Mouse (Mus musculus) bone marrow, adult 2 months (tissue): Measurements from ENCODE around the gene Tarsl2. TPM values are rescaled to one million over a fixed set of nuclear protein-coding genes. Genes with fewer than 3 reads are reported as not detected.

Source experiments
- H3K27ac ChIP-seq: fragments of 200-500 bp; 2 replicates; pipeline ENCODE4 v1.5.1; 2012; ENCODE audit warnings: low read depth, mild to moderate bottlenecking, control low read depth, inconsistent platforms, low read length; ENCODE audit not compliant: control insufficient read depth, poor library complexity, insufficient read depth
- H3K4me1 ChIP-seq: fragments of 200-500 bp; 2 replicates; pipeline ENCODE4 v1.6.1; 2011; ENCODE audit warnings: low read length; ENCODE audit not compliant: control insufficient read depth, insufficient read depth
- H3K4me3 ChIP-seq: fragments of 200-500 bp; replicated peaks from 2 replicates; pipeline ENCODE3; 2011; ENCODE audit warnings: mild to moderate bottlenecking, low read depth, low read length, control low read depth; ENCODE audit not compliant: control insufficient read depth
- CTCF ChIP-seq: fragments of 200-500 bp; IDR thresholded peaks from 2 replicates; pipeline ENCODE4 v1.5.1; 2011; ENCODE audit warnings: low read length, control low read depth; ENCODE audit not compliant: control insufficient read depth, insufficient read depth
- POLR2A ChIP-seq: fragments of 200-500 bp; IDR thresholded peaks from 2 replicates; pipeline ENCODE4 v1.6.1; 2011; ENCODE audit warnings: low read depth, mild to moderate bottlenecking, control low read depth, low read length, borderline replicate concordance; ENCODE audit not compliant: control insufficient read depth
- WGBS: fragments of 180-500 bp; shearing (Covaris S2); methylation state at CpG from one replicate; pipeline ENCODE4 v1.1.7; 2018; 5-methylcytosine and 5-hydroxymethylcytosine counted together
- polyA plus RNA-seq: library from polyadenylated mRNA; stranded (reverse); fragments of >200 nt; gene quantifications from 2 replicates; pipeline ENCODE4 v1.2.4, GENCODE M21; 2011; ENCODE audit warnings: low replicate concordance; ENCODE audit not compliant: missing spikeins, insufficient read depth, insufficient read length

The Tarsl2 gene
- polyA plus RNA-seq, 1 experiment, result 6.3 TPM

DNA sequence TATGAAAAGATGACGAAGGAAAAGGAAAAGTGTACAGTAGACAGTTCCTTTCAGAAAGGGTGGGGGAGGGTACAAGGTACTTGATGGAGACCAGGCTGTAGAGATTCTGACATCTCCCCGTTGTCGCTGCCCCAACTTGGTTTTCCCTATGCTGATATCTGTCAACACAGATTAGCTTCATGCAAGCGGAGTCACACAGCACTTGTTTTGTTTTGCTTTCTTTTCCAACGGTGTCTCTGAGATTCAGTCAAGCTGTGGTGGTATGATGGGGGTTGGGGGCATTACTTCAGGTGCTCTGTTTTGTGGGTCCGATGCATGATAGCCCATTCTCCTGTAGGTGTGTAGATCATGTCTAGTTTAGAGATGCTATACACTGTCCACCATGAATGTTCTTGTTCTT is 22.8 kb downstream of the Tarsl2 start:
- no peak overlapping the region for H3K4me3 ChIP-seq
- 90% methylated on average over 6 of the region's 6 CpGs for WGBS
- no peak overlapping the region for H3K27ac ChIP-seq
- TF ChIP-seq POLR2A (no peak), CTCF (no peak)
- H3K4me1 ChIP-seq, result no peaks in the 10 kb centered on the region

DNA sequence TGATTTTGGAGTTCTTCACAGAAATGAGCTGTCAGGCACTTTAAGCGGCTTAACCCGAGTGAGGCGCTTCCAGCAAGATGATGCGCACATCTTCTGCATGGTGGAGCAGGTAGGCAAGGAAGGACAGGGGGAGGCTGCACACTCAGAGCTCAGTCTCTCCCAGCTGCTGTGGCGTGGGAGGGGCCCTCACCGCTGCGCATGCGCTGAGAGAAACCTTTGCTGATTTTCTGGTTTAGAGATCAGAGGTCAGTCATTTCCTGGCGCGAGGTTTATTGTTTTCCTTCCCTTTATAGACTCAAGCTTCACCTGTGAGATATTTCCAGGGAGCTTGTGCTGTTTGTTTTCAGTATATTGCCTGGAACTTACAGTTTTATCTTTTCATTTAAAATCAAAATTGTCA is 33.4 kb downstream of the Tarsl2 start:
- H3K4me1 ChIP-seq, result no peaks in the 10 kb centered on the region
- no peak for TF ChIP-seq CTCF
- no peak for TF ChIP-seq POLR2A
- H3K27ac ChIP-seq, result no peak overlapping the region
- 91% methylated on average over 10 of the region's 10 CpGs for WGBS
- no peak overlapping the region for H3K4me3 ChIP-seq

DNA sequence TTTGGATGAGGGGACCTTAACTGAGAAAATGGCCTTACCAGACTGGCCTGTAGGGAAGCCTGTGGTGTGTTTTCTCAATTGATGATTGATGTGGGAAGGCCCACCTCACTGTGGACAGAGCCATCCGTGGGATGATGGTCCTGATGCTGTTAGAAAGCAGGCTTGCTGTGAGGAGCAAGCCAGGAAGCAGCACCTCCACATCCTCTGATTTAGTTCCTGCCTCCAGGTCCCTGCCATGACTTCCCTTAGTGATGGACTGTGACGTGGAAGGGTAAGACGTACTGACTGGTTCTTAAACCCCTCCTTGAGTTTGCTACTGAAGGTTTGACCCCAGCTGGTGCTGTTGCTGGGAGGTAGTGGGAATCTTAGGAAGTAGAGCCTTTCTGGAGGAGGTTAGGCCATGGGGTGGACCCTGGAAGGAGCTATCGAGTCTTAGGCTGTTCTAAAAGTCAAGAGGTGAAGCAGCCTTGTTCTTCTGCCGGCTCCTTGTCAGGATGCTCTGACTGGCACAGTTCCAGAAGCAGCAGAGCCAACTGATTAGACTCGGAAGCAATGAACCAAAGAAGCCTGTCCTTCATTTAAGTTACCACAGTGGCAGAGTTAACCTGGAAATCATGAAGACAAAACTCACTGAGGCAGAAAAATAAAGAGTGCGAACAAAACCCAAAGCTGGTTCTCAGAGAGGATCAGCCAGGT is 34.4 kb downstream of the Tarsl2 start:
- Histone ChIP-seq H3K4me3 (no peak overlapping the region), H3K4me1 (no peaks in the 10 kb centered on the region), H3K27ac (no peak overlapping the region)
- TF ChIP-seq POLR2A (no peak), CTCF (no peak)
- 83% methylated on average over 7 of the region's 7 CpGs for WGBS

DNA sequence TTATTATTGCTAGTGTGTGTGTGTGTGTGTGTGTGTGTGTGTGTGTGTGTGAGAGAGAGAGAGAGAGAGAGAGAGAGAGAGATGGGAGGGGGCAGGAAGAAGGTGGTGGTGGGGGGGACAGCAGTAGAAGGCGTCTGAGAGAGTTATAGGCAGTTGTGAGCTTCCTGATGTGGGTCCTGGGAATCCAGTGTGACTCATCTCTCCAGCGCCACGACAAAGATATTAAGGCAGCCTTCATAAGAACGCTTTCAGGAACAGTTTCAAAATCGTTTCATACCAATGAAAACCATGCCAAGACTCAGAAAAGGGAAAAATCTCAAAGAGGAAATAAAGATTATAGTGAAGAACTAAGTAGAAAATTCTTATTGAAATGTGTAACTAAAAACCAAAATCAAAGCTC is 36.5 kb downstream of the Tarsl2 start:
- no peak overlapping the region for H3K4me3 ChIP-seq
- 64% methylated on average over 5 of the region's 5 CpGs for WGBS
- no peak overlapping the region for H3K27ac ChIP-seq
- no peaks in the 10 kb centered on the region for H3K4me1 ChIP-seq
- TF ChIP-seq CTCF, result no peak
- no peak for TF ChIP-seq POLR2A

DNA sequence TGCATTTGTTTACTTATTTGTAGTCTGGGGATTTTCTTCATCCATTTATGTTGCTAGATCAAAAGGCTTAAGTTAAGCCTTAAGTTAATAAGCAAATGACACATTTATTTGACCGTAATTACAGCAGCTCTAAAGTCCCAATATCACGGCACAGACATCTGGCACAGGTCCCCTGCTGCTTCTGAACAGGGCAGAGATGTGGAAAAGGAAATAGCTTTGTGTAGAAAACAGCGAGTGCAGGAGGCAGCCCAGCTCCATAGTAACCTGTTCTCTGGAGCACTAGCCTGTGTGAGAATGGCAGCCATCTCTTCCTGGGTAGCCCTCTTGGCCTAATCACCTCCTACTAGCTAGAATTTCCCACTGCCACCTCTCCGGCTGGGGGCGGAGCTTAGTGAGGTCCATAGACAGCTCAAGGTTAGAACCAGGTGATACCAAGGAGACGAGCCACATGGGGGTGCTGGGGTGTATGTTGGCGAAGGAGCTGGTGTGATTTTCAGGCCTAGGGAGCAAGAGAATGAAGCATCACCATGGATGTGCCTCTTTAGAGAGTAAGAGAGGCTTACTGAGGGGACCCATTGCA is 39.6 kb downstream of the Tarsl2 start:
- Histone ChIP-seq H3K4me1 (no peaks in the 10 kb centered on the region), H3K4me3 (no peak overlapping the region), H3K27ac (no peak overlapping the region)
- 85% methylated on average over 7 of the region's 7 CpGs for WGBS
- TF ChIP-seq POLR2A (no peak), CTCF (no peak)

DNA sequence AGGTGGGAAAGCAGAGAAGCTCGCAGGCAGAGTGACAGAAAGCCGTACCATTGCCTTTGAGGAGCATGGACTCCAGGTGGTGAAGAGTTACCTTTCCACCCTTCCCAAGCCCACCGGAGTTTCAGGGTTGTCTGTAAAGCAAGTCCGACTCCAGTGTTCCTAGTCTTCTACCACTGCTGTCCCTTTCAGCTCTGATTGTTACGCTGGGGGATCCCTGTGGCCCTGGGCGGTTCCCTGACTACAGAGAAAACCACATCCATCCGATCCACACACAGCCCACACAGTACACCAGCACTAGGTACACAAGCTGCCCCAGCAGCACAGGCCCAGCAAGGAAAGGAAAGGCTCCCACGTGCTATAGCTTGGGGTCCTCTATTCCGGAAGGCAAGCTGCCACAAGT is 42.0 kb downstream of the Tarsl2 start:
- Histone ChIP-seq H3K4me1 (no peaks in the 10 kb centered on the region), H3K4me3 (no peak overlapping the region), H3K27ac (no peak overlapping the region)
- TF ChIP-seq CTCF, result no peak
- TF ChIP-seq POLR2A, result no peak
- 92% methylated on average over 9 of the region's 9 CpGs for WGBS

DNA sequence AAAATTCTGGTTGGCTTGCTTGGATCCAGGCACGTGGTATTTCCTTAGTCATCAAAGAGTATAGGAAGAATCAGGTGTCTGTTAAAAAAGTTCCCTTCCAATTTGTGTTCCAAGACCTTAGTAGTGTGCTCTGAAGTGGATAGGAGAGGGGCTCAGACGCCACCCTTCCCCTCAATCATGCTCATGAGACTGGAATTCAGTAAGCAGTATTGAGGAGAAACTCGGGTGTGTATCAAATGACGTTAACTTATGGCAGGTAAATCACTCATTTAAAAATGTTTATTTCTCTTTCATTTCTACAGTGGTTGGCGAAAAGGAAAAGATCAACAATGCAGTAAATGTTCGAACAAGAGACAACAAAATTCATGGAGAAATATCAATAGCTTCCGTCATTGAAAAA is 46.2 kb downstream of the Tarsl2 start, which contains the start of gene Tm2d3:
TSS of gene Tm2d3 (plus strand) at position 301 of the 400 bp plus-strand sequence.
- 85% methylated on average over 7 of the region's 7 CpGs for WGBS
- TF ChIP-seq POLR2A, result no peak
- TF ChIP-seq CTCF, result no peak
- Histone ChIP-seq H3K4me3 (no peak within 1 kb of the TSS), H3K4me1 (no peaks in the 10 kb centered on the region), H3K27ac (no peak within 1 kb of the TSS)

DNA sequence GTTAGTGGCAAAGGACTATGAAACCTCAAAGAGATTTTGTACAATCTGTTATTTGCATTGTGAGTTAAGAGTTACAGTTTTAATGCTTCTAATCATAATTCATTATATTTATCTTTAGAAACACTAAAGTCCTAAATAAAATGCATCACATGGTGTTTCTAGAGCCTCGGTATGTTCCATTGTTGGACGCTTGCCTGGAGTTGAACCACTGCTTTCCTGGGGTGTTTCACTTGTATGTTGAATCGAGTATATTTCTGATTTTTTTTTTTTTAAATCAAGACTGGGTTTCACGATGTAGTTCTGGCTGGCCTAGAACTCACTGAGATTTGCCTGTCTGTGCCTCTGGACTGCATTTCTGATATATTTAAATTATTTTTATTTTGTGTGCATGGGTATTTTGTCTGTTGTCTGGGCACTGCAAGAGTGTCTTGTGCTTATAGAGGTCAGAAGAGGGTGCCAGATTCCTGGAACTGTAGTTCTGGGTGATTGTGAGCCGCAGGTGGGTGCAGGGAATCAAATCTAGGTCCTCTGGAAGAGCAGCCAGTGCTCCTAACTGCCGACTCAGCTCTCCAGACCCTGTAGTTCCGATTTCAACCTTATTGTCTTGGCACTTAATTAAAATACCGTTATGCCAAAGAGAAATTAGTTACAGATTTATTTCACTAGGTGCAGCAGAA is 47.4 kb downstream of the Tarsl2 start:
- 84% methylated on average over 8 of the region's 8 CpGs for WGBS
- Histone ChIP-seq H3K27ac (no peak overlapping the region), H3K4me3 (no peak overlapping the region), H3K4me1 (no peaks in the 10 kb centered on the region)
- no peak for TF ChIP-seq POLR2A
- TF ChIP-seq CTCF, result no peak

DNA sequence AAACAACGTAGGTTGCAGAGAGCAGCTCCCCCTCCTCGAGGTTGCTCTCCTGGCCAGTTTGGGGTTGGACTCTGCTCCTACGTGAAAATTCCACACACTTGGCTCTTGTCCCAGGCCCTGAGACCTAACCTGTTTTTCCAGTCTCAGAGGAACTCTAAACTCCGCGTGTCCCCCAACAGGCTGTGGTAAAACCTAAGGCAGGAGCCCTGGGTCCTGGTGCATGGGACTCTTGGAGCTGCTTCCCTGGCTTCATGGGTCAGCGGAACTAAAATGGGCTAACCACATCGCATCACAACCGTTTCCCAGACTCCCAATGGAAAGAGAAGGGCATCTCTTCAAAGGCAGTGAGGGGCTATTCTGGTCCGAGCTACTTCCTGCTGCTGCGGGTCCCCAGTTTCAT is 48.2 kb downstream of the Tarsl2 start:
- H3K27ac ChIP-seq, result no peak overlapping the region; the same call in 1 of the 2 replicates
- H3K4me3 ChIP-seq, result peak overlapping the region; percentile 95
- TF ChIP-seq POLR2A (no peak), CTCF (no peak)
- 14% methylated on average over 10 of the region's 10 CpGs for WGBS
- H3K4me1 ChIP-seq, result no peaks in the 10 kb centered on the region
